Mouse (Mus musculus): Measurements from ENCODE around the gene Sema3b.

GRCm38 (mm10) chr9:107598385-107598784 is 10.6 kb downstream of the Sema3b start:
- no peak for TF ChIP-seq CTCF (IDR thresholded peaks at IDR 0.05; ENCODE audit: insufficient read depth, low read depth, low read length)
- no peak for TF ChIP-seq POLR2A (IDR thresholded peaks at IDR 0.05; ENCODE audit: insufficient read depth, low read depth, low read length)

All from olfactory bulb, adult 2 months (tissue).